Mouse (Mus musculus) right cerebral cortex, adult 18-20 months (tissue): ENCODE results near the gene Htra2.
A peak's percentile ranks its signal among the peaks of the same experiment; 100 is the strongest.

Source experiments
- DNase-seq: peaks from one replicate; pipeline ENCODE4 v3.0.0; 2022; ENCODE audit warnings: mixed read lengths

Gene Htra2

GRCm38 (mm10) chr6:83054871-83055431 lies at the start of gene Htra2:
Htra2 (minus strand) TSS chr6:83055273.
- no peak for DNase-seq

GRCm38 (mm10) chr6:83104158-83104557 lies 49.1 kb upstream of the Htra2 start:
- no peak for DNase-seq

GRCm38 (mm10) chr6:83103130-83103650 lies 48.1 kb upstream of the Htra2 start:
- no peak for DNase-seq

GRCm38 (mm10) chr6:83101688-83102556 lies 46.8 kb upstream of the Htra2 start:
- DNase-seq, result peak; percentile 59

- DNase-seq, result peak; percentile 92
These were observed 46.2 kb upstream of the Htra2 start, which contains the start of the genes Ccdc142 and Gm42688 for GRCm38 (mm10) chr6:83101316-83101687. Ccdc142 (plus strand) TSS chr6:83101601. Gm42688 (plus strand) TSS chr6:83101617.

GRCm38 (mm10) chr6:83098411-83098810 lies 43.3 kb upstream of the Htra2 start:
- no peak for DNase-seq

- no peak for DNase-seq
These were observed 40.9 kb upstream of the Htra2 start for GRCm38 (mm10) chr6:83095968-83096367.

- no peak for DNase-seq
These were observed 37.5 kb upstream of the Htra2 start for GRCm38 (mm10) chr6:83092416-83093127.

- no peak for DNase-seq
These were observed 32.8 kb upstream of the Htra2 start for GRCm38 (mm10) chr6:83087926-83088260.

- no peak for DNase-seq
These were observed 32.3 kb upstream of the Htra2 start for GRCm38 (mm10) chr6:83087205-83087925.

- DNase-seq, result no peak
These were observed 31.3 kb upstream of the Htra2 start, which contains the start of gene Lbx2 for GRCm38 (mm10) chr6:83086121-83087035. Lbx2 (plus strand) TSS chr6:83086367.

GRCm38 (mm10) chr6:83084477-83084876 lies 29.4 kb upstream of the Htra2 start:
- DNase-seq, result no peak

- no peak for DNase-seq
These were observed 28.4 kb upstream of the Htra2 start for GRCm38 (mm10) chr6:83083497-83083896.

GRCm38 (mm10) chr6:83080210-83080609 lies 25.1 kb upstream of the Htra2 start:
- DNase-seq, result no peak

GRCm38 (mm10) chr6:83078324-83078858 lies 23.3 kb upstream of the Htra2 start:
- DNase-seq, result peak; percentile 98

- peak; percentile 33 for DNase-seq
These were observed 22.7 kb upstream of the Htra2 start, which contains the start of gene Pcgf1 for GRCm38 (mm10) chr6:83077630-83078323. Pcgf1 (plus strand) TSS chr6:83077869.

- no peak for DNase-seq
These were observed 19.9 kb upstream of the Htra2 start for GRCm38 (mm10) chr6:83074979-83075378.

- DNase-seq, result no peak
These were observed 16.1 kb upstream of the Htra2 start for GRCm38 (mm10) chr6:83071220-83071619.

GRCm38 (mm10) chr6:83070311-83071219 lies 15.5 kb upstream of the Htra2 start:
- DNase-seq, result no peak

- DNase-seq, result no peak
These were observed 15.0 kb upstream of the Htra2 start, which contains the start of gene Tlx2 for GRCm38 (mm10) chr6:83070247-83070310. Tlx2 (minus strand) TSS chr6:83070293.
